Mouse (Mus musculus) inflammation-experienced regulatory T-cells, adult 6 months (primary cell): ENCODE data around the gene Axin2. TPM values are rescaled to one million over a fixed set of nuclear protein-coding genes. Genes with fewer than 3 reads are reported as not detected.
A peak's percentile ranks its signal among the peaks of the same experiment; 100 is the strongest.
"Not testable (repeated sequence)": the region's sequence is repeated elsewhere in the genome, so short reads cannot be mapped to it uniquely, and the experiment has no call there.

Source experiments
- ATAC-seq: one replicate; pipeline ENCODE4 v1.8.0; 2017
- polyA plus RNA-seq, 3 experiments: library from polyadenylated mRNA; unstranded; fragments of 100-300 nt; shearing (Covaris generic); gene quantifications; one replicate each; pipeline ENCODE4 v1.2.1; 2017

Gene Axin2
- polyA plus RNA-seq: 10 to 100 TPM in 2 of 3 experiments, 1 to 10 TPM in 1; 6.3 to 11.2 (median 10.5) TPM

GRCm38 (mm10) chr11:108920158-108920635, at the start of gene Axin2:
Gene Axin2, plus strand, starts transcription at chr11:108920349.
- peak; percentile 93 for ATAC-seq

- ATAC-seq: not testable (repeated sequence)
Observed at GRCm38 (mm10) chr11:108871284-108871683, 48.9 kb upstream of the Axin2 start.

- no peak for ATAC-seq
Observed at GRCm38 (mm10) chr11:108871748-108872147, 48.4 kb upstream of the Axin2 start.

- ATAC-seq: no peak
Observed at GRCm38 (mm10) chr11:108876633-108877205, 43.4 kb upstream of the Axin2 start.

- no peak for ATAC-seq
Observed at GRCm38 (mm10) chr11:108877520-108877919, 42.6 kb upstream of the Axin2 start.

GRCm38 (mm10) chr11:108880546-108880945, 39.6 kb upstream of the Axin2 start:
- ATAC-seq: no peak

DNA sequence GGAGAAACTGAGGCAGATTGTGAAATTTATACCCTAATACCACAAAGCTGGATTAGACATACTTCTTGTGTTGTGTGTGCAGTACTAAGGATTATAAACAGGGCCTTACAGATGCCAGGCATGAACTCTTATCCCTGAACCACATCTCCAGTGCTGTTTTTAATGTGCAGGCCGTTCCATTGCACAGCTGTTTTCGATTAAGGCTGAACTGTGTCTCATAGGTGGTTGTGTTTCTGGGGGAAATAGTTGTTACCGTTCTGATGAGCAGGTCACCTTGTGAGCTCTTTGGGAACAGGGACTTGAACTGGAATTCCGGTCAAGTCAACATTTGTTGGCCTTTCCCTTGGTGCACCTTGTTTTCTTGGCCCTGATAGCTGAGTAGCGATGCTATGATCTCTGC, 38.5 kb upstream of the Axin2 start:
- no peak for ATAC-seq

GRCm38 (mm10) chr11:108885276-108885896, 34.8 kb upstream of the Axin2 start:
- ATAC-seq: no peak

DNA sequence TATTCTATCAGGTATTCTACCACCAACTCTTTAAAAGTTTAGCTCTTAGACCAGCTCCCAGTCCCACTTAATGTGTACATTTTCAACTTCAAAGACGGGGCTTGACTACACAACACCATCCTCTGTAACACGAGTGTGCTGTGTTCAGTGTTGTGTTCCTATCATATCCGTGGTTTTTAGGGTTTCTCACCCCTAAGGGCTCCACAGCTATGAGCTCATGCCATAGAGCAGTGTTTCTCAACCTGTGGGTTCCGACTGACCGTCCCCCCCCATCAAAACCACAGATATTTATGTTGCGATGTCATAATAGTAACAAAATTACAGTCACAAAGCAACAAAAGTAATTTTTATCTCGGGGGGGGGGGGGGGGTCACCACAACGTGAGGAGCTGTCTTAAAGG, 34.1 kb upstream of the Axin2 start:
- ATAC-seq: no peak

GRCm38 (mm10) chr11:108889121-108889520, 31.0 kb upstream of the Axin2 start:
- no peak for ATAC-seq

- ATAC-seq: no peak
Observed at GRCm38 (mm10) chr11:108890544-108890943, 29.6 kb upstream of the Axin2 start.

- ATAC-seq: no peak
Observed at GRCm38 (mm10) chr11:108891111-108891870, 28.9 kb upstream of the Axin2 start.

GRCm38 (mm10) chr11:108891871-108892380, 28.2 kb upstream of the Axin2 start:
- ATAC-seq: no peak

DNA sequence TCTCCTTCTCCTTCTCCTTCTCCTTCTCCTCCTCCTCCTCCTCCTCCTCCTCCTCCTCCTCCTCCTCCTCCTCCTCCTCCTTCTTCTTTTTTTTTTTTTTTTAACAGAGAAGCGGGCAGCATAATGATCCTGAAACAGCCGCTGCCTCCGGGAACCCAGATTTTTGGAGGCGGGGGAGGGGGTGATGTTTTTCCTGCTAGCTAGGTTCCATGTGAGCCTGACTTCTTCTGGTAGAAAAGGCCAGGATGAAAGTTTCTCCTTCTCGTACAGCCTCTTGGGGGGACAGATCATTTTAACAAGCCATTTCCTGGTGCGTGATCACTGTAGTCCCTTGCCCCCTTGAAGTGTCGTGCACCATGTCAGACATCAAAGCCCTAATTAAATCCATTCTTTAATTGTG, 27.7 kb upstream of the Axin2 start:
- ATAC-seq: no peak

- peak; percentile 61 for ATAC-seq
Observed at GRCm38 (mm10) chr11:108893232-108893790, 26.8 kb upstream of the Axin2 start.

DNA sequence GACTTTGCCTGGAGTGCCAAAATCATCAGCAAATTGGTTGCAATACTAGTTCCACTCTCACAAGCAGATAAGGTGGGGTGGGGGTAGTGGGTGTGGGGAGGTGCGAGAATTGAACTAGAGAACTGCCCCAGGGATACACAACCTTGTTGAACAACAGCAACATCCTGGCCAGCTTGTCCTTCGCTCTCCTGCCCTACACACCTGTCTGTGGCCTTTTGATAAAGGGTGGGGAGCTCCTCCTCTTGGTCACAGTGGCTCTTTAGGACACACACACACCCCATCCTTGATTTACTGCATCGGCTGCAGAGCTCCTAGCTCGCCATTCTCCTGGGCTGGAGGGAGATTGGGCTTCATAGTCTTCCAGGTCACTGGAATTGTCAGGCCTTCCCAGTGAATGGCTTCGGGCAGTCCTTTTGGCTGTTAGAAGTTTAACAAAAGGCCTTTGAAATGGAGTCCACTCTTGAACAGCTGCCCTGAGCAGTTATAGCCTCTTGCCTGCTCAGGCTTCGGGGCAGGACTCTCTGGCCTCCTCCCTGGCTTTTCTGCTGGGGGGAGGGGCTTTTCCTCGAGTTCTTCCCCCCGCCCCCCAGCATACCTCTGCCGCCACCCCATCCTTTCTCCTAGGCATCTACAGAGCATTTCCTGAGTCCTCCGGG, 26.2 kb upstream of the Axin2 start:
- no peak for ATAC-seq

DNA sequence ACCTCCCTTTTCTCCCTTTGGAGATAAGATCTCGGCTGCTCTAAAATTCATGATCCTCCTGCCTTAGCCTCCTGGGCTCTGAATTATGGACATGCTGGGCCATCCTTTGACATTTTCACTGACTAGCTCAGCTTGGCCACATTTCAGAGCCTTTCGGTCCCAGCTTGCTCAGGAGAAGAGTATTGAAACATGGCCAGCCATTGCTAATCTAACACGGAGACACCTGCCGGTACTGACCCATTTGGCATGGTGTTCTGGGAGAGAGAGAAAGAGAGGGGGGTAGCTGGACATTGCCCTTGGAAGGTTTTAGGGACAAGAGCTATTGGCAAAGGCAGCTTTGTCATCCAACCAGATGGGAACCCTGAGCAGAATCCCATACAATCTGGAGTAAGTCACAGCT, 23.1 kb upstream of the Axin2 start:
- no peak for ATAC-seq

DNA sequence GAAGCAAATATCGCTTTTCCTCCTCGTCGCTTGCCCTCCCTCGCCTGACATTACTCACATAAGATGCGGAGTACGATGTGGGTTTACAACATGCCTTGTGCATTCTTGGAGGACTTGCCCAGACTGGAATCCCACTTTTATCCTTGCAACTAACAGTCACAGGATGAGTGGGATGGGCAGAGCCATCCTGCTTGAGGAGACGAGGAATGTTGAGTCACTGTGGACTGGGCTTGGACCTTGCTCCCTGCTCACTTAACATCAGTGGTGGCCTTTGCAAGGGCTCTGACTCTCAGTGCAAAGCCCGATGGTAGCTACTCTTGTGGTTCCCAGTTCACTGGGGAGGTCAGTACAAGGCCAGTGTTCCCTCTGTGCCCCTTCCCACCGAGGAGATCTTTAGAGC, 22.1 kb upstream of the Axin2 start:
- no peak for ATAC-seq

DNA sequence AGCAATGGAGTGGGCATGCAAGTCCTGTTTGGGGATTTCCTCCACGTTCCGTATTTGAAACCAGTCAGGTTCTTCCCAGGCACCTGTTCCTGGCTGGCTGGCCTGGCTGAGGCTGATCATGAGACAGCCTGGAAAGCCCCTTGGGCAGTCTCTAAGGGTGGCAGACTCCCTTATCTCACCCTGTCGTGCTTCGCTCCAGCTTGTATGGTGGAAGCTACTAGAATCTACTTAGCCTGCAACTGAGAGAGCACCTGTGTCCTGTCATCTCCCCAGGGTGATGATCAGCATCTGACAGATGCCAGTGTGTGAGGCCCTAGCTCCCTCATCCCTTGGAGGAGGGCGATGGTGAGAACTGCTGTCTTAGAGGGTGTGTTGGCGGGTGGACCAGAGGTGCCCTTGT, 21.7 kb upstream of the Axin2 start:
- ATAC-seq: no peak

GRCm38 (mm10) chr11:108900718-108901488, 19.2 kb upstream of the Axin2 start:
- peak; percentile 52 for ATAC-seq

DNA sequence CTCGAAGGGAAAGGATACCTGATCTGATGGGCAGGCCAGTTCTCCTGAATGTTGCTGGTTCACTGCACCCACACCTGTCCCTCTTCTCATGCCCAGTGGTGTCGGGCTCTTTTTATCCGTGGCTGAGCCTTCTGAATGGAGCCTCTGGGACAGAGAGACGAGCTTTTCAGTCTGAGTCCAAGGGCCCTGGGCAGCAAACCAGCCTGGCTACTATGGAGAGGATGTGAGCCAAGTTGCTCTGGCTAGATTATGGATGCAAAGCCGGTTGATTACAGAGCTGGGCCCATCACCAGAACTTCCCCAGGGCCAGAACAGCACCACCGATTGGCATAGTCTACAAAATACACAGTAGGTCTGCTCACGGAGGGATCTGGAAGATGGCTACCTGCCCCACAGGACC, 18.5 kb upstream of the Axin2 start:
- ATAC-seq: no peak

GRCm38 (mm10) chr11:108902303-108902702, 17.8 kb upstream of the Axin2 start:
- no peak for ATAC-seq
